Mouse (Mus musculus) neural tube, embryonic 15.5 days (tissue): ENCODE data around the gene Aanat. TPM values are rescaled to one million over a fixed set of nuclear protein-coding genes. Genes with fewer than 3 reads are reported as not detected.

Experiments used
- ATAC-seq: fragments of 200-750 bp; cut with Nextera tagmentation; 2 replicates; pipeline ENCODE4 v1.8.0; 2017; ENCODE audit warnings: mild to moderate bottlenecking, moderate TSS enrichment, moderate library complexity; ENCODE audit not compliant: low FRiP score
- H3K27ac ChIP-seq: fragments of 300-500 bp; sonication (generic); replicated peaks from 2 replicates; pipeline ENCODE4 v1.5.1; 2015; ENCODE audit warnings: mild to moderate bottlenecking, inconsistent platforms
- H3K27me3 ChIP-seq: fragments of 300-500 bp; sonication (generic); replicated peaks from 2 replicates; pipeline ENCODE4 v1.6.1; 2015; ENCODE audit warnings: inconsistent platforms
- H3K36me3 ChIP-seq: fragments of 300-500 bp; sonication (generic); 2 replicates; pipeline ENCODE4 v1.6.1; 2015; ENCODE audit warnings: inconsistent platforms
- H3K4me1 ChIP-seq: fragments of 300-500 bp; sonication (generic); 2 replicates; pipeline ENCODE4 v1.6.1; 2015; ENCODE audit warnings: inconsistent platforms
- H3K4me2 ChIP-seq: fragments of 300-500 bp; sonication (generic); 2 replicates; pipeline ENCODE4 v1.6.1; 2015; ENCODE audit warnings: inconsistent platforms, mild to moderate bottlenecking, moderate library complexity
- H3K4me3 ChIP-seq: fragments of 300-500 bp; sonication (generic); replicated peaks from 2 replicates; pipeline ENCODE4 v1.5.1; 2015; ENCODE audit warnings: mild to moderate bottlenecking, inconsistent platforms
- H3K9ac ChIP-seq: fragments of 300-500 bp; sonication (generic); replicated peaks from 2 replicates; pipeline ENCODE4 v1.6.1; 2015; ENCODE audit warnings: mild to moderate bottlenecking, inconsistent platforms
- H3K9me3 ChIP-seq: fragments of 300-500 bp; sonication (generic); replicated peaks from 2 replicates; pipeline ENCODE4 v1.6.1; 2016; ENCODE audit warnings: inconsistent platforms
- WGBS: fragments of 180-500 bp; shearing (Covaris S2); methylation state at CpG from one replicate; pipeline ENCODE4 v1.1.7; 2015; ENCODE audit warnings: mixed read lengths; 5-methylcytosine and 5-hydroxymethylcytosine counted together
- polyA plus RNA-seq: library from polyadenylated mRNA; unstranded; fragments of >200 nt; fragmentation: Nextera tagmentation; extraction: Ambion mirVana; gene quantifications from 2 replicates; pipeline ENCODE4 v1.2.1, GENCODE M21; 2015

Gene Aanat
- polyA plus RNA-seq, 1 experiment from 2014 or later: 0.49 TPM

DNA sequence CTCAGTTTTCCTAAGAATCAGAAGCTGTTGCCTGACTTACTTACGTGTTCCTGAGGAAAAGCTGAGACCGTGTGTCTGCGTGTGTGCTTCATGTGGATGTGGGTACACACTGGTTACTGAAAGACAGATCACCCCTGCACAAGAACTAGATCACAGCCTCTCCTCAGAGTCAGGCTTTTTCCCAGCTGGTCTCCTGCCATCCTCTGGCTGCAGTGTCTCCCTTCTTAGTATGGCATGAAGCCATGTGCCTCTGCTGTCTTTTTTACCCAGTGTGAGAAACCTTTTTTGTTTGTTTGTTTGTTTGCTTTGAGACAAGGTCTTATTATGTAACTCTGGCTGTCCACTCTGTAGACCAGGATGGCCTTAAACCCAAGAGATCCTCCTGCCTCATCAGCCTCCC lies 7.0 kb upstream of the Aanat start:
- H3K27me3 ChIP-seq: no peaks in the 10 kb centered on the region
- WGBS: 88% methylated on average over 3 of the region's 3 CpGs
- no peak overlapping the region for H3K27ac ChIP-seq
- no peaks in the 10 kb centered on the region for H3K9me3 ChIP-seq
- no peak for ATAC-seq
- H3K4me2 ChIP-seq: peak overlapping the region; percentile 70
- no peaks in the 10 kb centered on the region for H3K36me3 ChIP-seq
- H3K4me3 ChIP-seq: peak overlapping the region; percentile 98; the same call in 1 of the 2 replicates
- no peak overlapping the region for H3K9ac ChIP-seq
- H3K4me1 ChIP-seq: peaks cover 63% of the 10 kb centered on the region

DNA sequence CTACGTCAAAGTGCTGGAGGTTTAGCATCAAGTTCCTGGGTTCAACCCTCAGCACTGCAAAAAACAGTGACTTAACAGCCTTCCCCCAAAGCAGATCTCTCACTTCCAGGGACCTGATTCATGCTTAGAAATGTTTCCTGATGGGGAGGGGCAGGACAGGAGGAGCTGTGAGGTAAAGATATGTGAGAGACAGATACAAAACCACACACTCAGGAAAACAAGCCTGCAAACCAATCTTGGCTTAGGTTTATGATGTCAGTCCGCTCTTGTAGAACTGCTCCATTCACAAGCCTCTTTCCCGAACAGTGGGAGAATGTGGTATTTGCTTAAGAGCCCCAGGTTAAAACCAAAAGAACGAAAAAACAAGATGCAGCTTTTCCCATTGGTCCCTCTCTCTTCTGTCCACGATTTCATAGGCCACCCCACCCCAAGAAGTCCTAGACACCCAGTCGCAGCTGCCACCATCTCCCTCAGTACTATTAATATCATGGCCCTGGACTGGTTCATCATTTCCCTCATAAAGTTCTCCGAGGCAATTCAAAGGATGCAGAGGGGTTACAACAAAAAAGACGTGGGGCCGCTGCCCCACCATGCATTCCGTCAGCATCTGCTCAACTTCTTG lies 6.1 kb upstream of the Aanat start:
- peaks cover 54% of the 10 kb centered on the region for H3K4me1 ChIP-seq
- H3K27ac ChIP-seq: peak overlapping the region; percentile 91
- H3K36me3 ChIP-seq: no peaks in the 10 kb centered on the region
- peak overlapping the region; percentile 95 for H3K9ac ChIP-seq
- H3K27me3 ChIP-seq: no peaks in the 10 kb centered on the region
- no peaks in the 10 kb centered on the region for H3K9me3 ChIP-seq
- WGBS: 16% methylated on average over 10 of the region's 10 CpGs
- ATAC-seq: no peak; the same call in 1 of the 2 replicates
- H3K4me3 ChIP-seq: peak overlapping the region; percentile 98
- H3K4me2 ChIP-seq: peak overlapping the region; percentile 70

DNA sequence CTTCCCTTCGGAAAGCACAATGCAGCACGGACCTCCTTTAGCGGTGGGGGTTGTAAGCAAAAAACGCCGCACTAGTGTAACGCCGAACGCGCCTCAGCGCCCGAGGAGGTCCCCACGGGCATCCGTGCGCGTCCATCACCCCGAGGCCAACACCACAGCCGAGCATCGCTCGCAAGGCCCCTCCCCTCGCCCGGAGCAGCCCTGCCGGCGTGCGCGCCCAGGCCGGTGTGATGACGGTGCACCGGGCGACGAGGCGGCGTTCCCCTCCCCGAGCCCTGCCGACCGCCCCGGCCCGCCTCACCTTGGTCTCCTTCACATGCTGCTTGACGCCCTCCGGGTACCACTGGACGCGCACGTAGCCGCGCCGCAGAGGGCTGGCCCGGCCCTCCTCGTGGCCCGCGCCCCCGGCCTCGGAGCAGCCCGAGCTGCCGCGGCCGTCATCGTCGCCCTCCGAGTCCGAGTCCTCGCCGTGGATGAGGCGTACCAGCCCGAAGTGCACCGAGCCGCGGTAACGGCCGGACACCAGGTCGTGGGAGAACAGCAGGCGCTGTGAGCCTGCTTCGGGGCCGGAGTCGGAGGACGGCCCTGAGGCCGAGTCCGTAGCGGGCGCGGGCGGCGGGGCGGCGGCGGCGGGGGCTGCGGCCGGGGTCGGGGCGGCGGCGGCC lies 5.4 kb upstream of the Aanat start:
- peak overlapping the region; percentile 95 for H3K9ac ChIP-seq
- under 1% methylated on average over 83 of the region's 91 CpGs for whole genome bisulfite sequencing
- peak; percentile 80 for ATAC-seq

DNA sequence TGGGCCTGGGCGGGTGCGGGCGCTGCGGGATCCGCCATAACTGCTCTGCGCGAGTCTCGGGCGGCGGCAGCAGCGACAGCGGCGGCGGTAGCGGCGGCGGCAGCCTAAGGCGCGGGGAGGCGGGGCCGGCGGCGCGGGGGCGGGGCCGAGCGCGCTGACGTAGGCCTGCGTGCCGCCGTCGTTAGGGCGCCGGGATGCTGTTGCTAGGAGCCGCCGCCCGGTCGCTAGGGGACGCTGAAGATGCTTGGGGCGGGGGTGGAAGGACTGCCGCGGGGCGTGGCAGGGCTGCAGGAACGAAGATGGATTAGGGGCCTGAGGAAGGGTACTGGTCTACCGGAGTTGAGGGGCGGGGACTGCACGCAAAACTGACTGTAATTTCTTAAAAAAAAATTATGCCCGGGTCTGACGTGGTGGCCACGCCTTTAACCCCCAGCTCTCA lies 4.8 kb upstream of the Aanat start, which contains the start of gene Ube2o:
Gene Ube2o, minus strand, starts transcription at position 72 of the 439 bp plus-strand sequence.
- Histone ChIP-seq H3K4me2 (peak within 1 kb of the TSS; percentile 70), H3K9ac (peak within 1 kb of the TSS; percentile 95), H3K27ac (peak within 1 kb of the TSS; percentile 91), H3K9me3 (no peaks in the 10 kb centered on the region), H3K36me3 (no peaks in the 10 kb centered on the region), H3K4me1 (peaks cover 42% of the 10 kb centered on the region), H3K27me3 (no peaks in the 10 kb centered on the region), H3K4me3 (peak within 1 kb of the TSS; percentile 98)
- ATAC-seq: peak; percentile 92
- 2% methylated on average over 46 of the region's 51 CpGs for WGBS

More for the DNA sequence above, 5.4 kb upstream of the Aanat start:
- Histone ChIP-seq H3K9me3 (no peaks in the 10 kb centered on the region), H3K27me3 (no peaks in the 10 kb centered on the region), H3K27ac (peak overlapping the region; percentile 91), H3K4me1 (peaks cover 47% of the 10 kb centered on the region), H3K4me2 (peak overlapping the region; percentile 70), H3K4me3 (peak overlapping the region; percentile 98), H3K36me3 (no peaks in the 10 kb centered on the region)

DNA sequence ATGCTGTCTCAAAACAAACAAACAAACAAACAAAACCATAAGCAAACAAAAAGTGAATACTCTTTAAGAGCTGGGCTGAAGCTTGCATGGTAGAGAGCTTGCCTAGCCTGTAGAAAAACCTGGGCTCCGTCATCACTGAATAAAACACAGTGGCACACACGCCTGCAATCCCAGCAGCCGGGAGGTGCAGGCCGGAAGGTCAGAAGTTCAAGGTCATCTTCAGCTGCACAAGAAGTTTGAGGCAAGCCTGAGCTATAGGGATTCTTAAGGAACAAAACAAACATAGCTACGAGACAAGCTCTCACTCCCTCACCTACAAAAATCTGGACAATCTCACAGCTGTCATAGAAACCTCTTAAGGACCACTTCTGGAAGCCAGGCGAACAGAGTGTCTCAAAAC lies 550 bp upstream of the Aanat start:
- no peak for ATAC-seq
- Histone ChIP-seq H3K27me3 (no peaks in the 10 kb centered on the region), H3K4me3 (no peak overlapping the region), H3K9me3 (no peaks in the 10 kb centered on the region), H3K36me3 (no peaks in the 10 kb centered on the region), H3K27ac (no peak overlapping the region), H3K4me1 (peaks cover 19% of the 10 kb centered on the region), H3K4me2 (no peak overlapping the region), H3K9ac (no peak overlapping the region)
- 87% methylated on average over 6 of the region's 6 CpGs for WGBS

- H3K9me3 ChIP-seq: no peaks in the 10 kb centered on the region
- ATAC-seq: peak; percentile 58; the same call in 1 of the 2 replicates
- H3K36me3 ChIP-seq: no peaks in the 10 kb centered on the region
- H3K4me3 ChIP-seq: peak overlapping the region; percentile 19
- H3K27me3 ChIP-seq: no peaks in the 10 kb centered on the region
- H3K4me2 ChIP-seq: peak overlapping the region; percentile 47
- H3K27ac ChIP-seq: 0 out of 2 replicates have a peak overlapping the region, but pooled peaks have one; percentile 13
- WGBS: 19% methylated on average over 23 of the region's 23 CpGs
- peaks cover 15% of the 10 kb centered on the region for H3K4me1 ChIP-seq
- no peak overlapping the region for H3K9ac ChIP-seq
Observed at GRCm38 (mm10) chr11:116586801-116587631, 784 bp downstream of the Aanat start.

DNA sequence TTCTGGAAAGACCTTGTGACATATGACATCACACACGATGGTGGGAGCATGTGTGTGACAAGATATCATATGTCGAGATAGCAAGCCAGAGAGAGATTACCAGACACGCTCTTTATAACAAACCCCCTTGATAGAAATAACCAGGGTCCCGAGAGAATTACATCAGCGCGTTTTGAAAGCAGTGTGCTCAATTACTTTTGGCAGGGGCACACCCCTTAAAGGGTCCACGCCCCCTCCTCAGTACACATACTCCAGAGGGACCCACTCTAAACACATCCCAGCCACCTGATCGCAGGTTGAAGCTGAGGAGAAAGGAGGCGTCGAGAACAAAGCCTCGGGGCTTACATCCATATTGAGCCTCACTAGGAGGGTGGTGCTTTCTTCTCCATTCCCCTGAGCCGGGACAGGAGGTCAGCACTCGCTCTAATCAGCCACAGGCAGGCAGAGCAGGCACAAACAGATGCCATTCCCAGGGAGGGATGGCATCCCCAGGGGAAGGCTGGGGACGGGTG lies 2.8 kb downstream of the Aanat start:
- WGBS: 16% methylated on average over 14 of the region's 14 CpGs
- H3K9ac ChIP-seq: no peak overlapping the region
- H3K27ac ChIP-seq: no peak overlapping the region
- H3K4me3 ChIP-seq: no peak overlapping the region
- H3K4me1 ChIP-seq: peaks cover 26% of the 10 kb centered on the region
- H3K27me3 ChIP-seq: no peaks in the 10 kb centered on the region
- ATAC-seq: no peak
- H3K4me2 ChIP-seq: peak overlapping the region; percentile 24
- no peaks in the 10 kb centered on the region for H3K36me3 ChIP-seq
- H3K9me3 ChIP-seq: no peaks in the 10 kb centered on the region

DNA sequence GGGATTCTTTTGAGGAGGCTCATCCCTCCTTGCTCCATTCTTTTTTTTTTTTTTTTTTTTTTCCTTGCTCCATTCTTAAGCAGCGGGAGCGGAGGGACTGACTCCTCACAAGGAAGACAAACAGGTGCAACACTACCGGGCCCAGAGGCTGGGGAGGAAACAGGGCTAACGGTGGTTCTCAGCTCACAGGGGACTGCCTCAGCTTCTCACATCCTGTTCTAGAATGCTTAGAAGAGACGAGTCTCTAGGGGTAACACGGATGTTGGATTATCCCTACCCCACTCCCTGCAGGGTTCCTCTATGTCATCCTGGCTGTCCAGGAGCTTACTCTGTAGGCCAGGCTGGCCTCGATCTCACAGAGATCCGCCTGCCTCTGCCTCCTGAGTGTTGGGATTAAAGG lies 3.3 kb downstream of the Aanat start:
- Histone ChIP-seq H3K36me3 (no peaks in the 10 kb centered on the region), H3K4me3 (no peak overlapping the region), H3K9me3 (no peaks in the 10 kb centered on the region), H3K27ac (no peak overlapping the region), H3K4me1 (peaks cover 26% of the 10 kb centered on the region), H3K9ac (no peak overlapping the region), H3K27me3 (no peaks in the 10 kb centered on the region), H3K4me2 (peak overlapping the region; percentile 24)
- no peak for ATAC-seq
- WGBS: 60% methylated on average over 8 of the region's 8 CpGs

DNA sequence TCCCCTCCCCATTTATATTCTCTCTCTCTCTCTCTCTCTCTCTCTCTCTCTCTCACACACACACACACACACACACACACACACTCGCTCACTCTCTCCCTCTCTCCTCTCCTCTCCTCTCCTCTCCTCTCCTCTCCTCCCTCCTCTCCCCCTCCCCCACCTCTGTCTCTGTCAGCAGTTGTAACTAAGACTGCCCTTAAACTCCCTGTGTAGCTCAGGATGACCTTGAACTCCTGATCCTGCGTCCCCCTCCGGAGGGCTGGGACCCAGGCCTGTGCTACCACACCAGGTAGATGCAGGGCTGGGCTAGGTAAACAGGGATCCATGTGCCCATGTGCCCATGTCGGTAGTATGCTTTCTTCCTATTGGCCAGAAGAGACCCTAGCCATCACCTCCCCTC lies 5.4 kb downstream of the Aanat start:
- Histone ChIP-seq H3K9me3 (no peaks in the 10 kb centered on the region), H3K27me3 (no peaks in the 10 kb centered on the region), H3K4me1 (peaks cover 25% of the 10 kb centered on the region), H3K4me2 (no peak overlapping the region), H3K4me3 (no peak overlapping the region), H3K27ac (no peak overlapping the region), H3K9ac (no peak overlapping the region), H3K36me3 (no peaks in the 10 kb centered on the region)
- ATAC-seq: no peak
- 83% methylated on average over 4 of the region's 4 CpGs for WGBS

DNA sequence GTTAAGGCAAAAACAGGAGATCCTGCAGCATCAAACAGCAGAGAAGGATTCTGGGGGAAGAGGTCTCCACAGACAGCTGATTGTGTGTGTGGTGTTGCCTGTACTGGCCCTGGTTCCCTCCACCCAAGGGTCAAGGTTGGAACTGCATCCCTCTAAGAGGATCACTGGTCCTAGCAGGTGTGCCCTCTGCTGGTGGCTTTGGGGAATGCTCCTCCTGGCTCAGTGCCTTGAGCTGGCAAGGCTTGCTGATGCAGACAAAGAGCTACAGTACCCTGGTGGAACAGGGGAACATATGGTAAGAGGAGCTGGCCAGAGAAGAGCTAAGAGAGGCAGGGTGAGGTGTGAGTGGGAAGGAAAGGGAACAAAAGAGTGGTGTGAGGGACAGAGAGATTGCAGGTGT lies 6.2 kb downstream of the Aanat start:
- Histone ChIP-seq H3K9me3 (no peaks in the 10 kb centered on the region), H3K4me3 (no peak overlapping the region), H3K9ac (no peak overlapping the region), H3K36me3 (no peaks in the 10 kb centered on the region), H3K27ac (0 out of 2 replicates have a peak overlapping the region, but pooled peaks have one; percentile 45), H3K4me2 (no peak overlapping the region), H3K4me1 (peaks cover 18% of the 10 kb centered on the region), H3K27me3 (no peaks in the 10 kb centered on the region)
- peak; percentile 77 for ATAC-seq

- no peak overlapping the region for H3K9ac ChIP-seq
- no peak overlapping the region for H3K4me3 ChIP-seq
- H3K27me3 ChIP-seq: no peaks in the 10 kb centered on the region
- no peak overlapping the region for H3K4me2 ChIP-seq
- 61% methylated on average over 4 of the region's 4 CpGs for WGBS
- no peaks in the 10 kb centered on the region for H3K36me3 ChIP-seq
- ATAC-seq: no peak
- H3K9me3 ChIP-seq: no peaks in the 10 kb centered on the region
- 0 out of 2 replicates have a peak overlapping the region, but pooled peaks have one; percentile 45 for H3K27ac ChIP-seq
- peaks cover 18% of the 10 kb centered on the region for H3K4me1 ChIP-seq
Observed at GRCm38 (mm10) chr11:116593345-116593744, 7.1 kb downstream of the Aanat start.
